Mouse (Mus musculus) hindbrain, embryonic 14.5 days (tissue): ENCODE measurements around the gene Trim40. TPM values are rescaled to one million over a fixed set of nuclear protein-coding genes. Genes with fewer than 3 reads are reported as not detected.

Experiments used
- ATAC-seq: fragments of 200-750 bp; cut with Nextera tagmentation; 2 replicates; pipeline ENCODE4 v1.8.0; 2017; ENCODE audit warnings: moderate number of reproducible peaks, mild to moderate bottlenecking, moderate TSS enrichment, moderate library complexity; ENCODE audit not compliant: low FRiP score
- DNase-seq: peaks from one replicate; pipeline ENCODE4 v3.0.0-alpha.2; 2015; ENCODE audit warnings: low spot score
- H3K27ac ChIP-seq: fragments of 300-500 bp; sonication (generic); 2 replicates; pipeline ENCODE4 v1.5.1; 2014; ENCODE audit warnings: mild to moderate bottlenecking, moderate library complexity
- H3K27me3 ChIP-seq: fragments of 300-500 bp; sonication (generic); 2 replicates; pipeline ENCODE4 v1.6.1; 2014; ENCODE audit warnings: mild to moderate bottlenecking, low read length, mixed read lengths; ENCODE audit not compliant: control insufficient read depth, insufficient read depth
- H3K36me3 ChIP-seq: fragments of 300-500 bp; sonication (generic); replicated peaks from 2 replicates; pipeline ENCODE4 v1.6.1; 2014; ENCODE audit not compliant: control insufficient read depth, insufficient read depth
- H3K4me1 ChIP-seq: fragments of 300-500 bp; sonication (generic); replicated peaks from 2 replicates; pipeline ENCODE4 v1.6.1; 2014; ENCODE audit warnings: antibody characterized with exemption, low read length, mixed read lengths; ENCODE audit not compliant: control insufficient read depth, insufficient read depth
- H3K4me2 ChIP-seq: fragments of 300-500 bp; sonication (generic); replicated peaks from 2 replicates; pipeline ENCODE4 v1.6.1; 2014; ENCODE audit warnings: mild to moderate bottlenecking, moderate library complexity
- H3K4me3 ChIP-seq: fragments of 300-500 bp; sonication (generic); replicated peaks from 2 replicates; pipeline ENCODE4 v1.5.1; 2014; ENCODE audit warnings: mild to moderate bottlenecking, low read length
- H3K9ac ChIP-seq: fragments of 300-500 bp; sonication (generic); 2 replicates; pipeline ENCODE4 v1.6.1; 2014
- H3K9me3 ChIP-seq: fragments of 300-500 bp; sonication (generic); 2 replicates; pipeline ENCODE4 v1.6.1; 2016; ENCODE audit warnings: low read length; ENCODE audit not compliant: control insufficient read depth
- WGBS: fragments of 180-500 bp; shearing (Covaris S2); extraction: QIAGEN DNeasy Blood & Tissue Kit; methylation state at CpG from one replicate; pipeline ENCODE4 v1.1.7; 2014; 5-methylcytosine and 5-hydroxymethylcytosine counted together
- polyA plus RNA-seq: library from polyadenylated mRNA; unstranded; fragments of >200 nt; fragmentation: Nextera tagmentation; extraction: Ambion mirVana; gene quantifications from 2 replicates; pipeline ENCODE4 v1.2.1, GENCODE M21; 2014

Gene Trim40
- polyA plus RNA-seq, 1 experiment from 2014 or later: not detected

- Histone ChIP-seq H3K4me1 (no peaks in the 10 kb centered on the region), H3K9me3 (no peaks in the 10 kb centered on the region), H3K36me3 (no peaks in the 10 kb centered on the region), H3K4me2 (no peak overlapping the region), H3K4me3 (no peak overlapping the region), H3K9ac (no peak overlapping the region), H3K27ac (no peak overlapping the region), H3K27me3 (no peaks in the 10 kb centered on the region; the same call in 1 of the 2 replicates)
- ATAC-seq (no peak), DNase-seq (no peak)
- WGBS: 51% methylated on average over 15 of the region's 15 CpGs
Measured at GRCm38 (mm10) chr17:36920239-36920638, 30.3 kb upstream of the Trim40 start.

DNA sequence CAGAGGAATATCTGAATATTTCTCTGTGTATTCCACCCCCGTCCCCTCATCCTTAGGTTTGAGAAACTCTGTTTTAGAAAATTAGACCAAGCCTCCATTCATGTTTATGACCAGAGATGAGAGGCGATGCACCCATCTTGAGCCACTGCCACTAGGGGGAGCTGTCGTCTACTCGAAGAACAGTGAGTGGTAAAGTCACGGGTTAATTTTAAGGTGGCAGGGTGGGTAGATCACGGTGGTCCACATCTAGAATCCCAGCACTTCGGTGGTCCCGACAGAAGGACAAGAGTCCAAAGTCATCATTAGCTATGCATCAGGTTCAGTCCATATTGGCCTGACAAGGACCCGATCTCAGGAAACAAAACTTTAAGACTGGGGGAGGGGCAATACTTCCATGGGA lies 25.2 kb upstream of the Trim40 start:
- 17% methylated on average over 9 of the region's 9 CpGs for WGBS
- Histone ChIP-seq H3K27ac (no peak overlapping the region), H3K4me3 (no peak overlapping the region), H3K9ac (no peak overlapping the region), H3K9me3 (no peaks in the 10 kb centered on the region), H3K4me1 (no peaks in the 10 kb centered on the region), H3K4me2 (no peak overlapping the region), H3K27me3 (no peaks in the 10 kb centered on the region), H3K36me3 (no peaks in the 10 kb centered on the region)
- ATAC-seq (no peak), DNase-seq (peak; percentile 64)

- H3K4me2 ChIP-seq: no peak overlapping the region
- 13% methylated on average over 2 of the region's 2 CpGs for WGBS
- H3K27ac ChIP-seq: no peak overlapping the region
- H3K27me3 ChIP-seq: no peaks in the 10 kb centered on the region
- DNase-seq (peak; percentile 81), ATAC-seq (no peak)
- H3K9ac ChIP-seq: no peak overlapping the region
- H3K9me3 ChIP-seq: no peaks in the 10 kb centered on the region
- H3K4me3 ChIP-seq: no peak overlapping the region
- H3K4me1 ChIP-seq: no peaks in the 10 kb centered on the region
- H3K36me3 ChIP-seq: no peaks in the 10 kb centered on the region
Measured at GRCm38 (mm10) chr17:36914108-36914507, 24.2 kb upstream of the Trim40 start.

GRCm38 (mm10) chr17:36912031-36912430 lies 22.1 kb upstream of the Trim40 start:
- ATAC-seq: no peak
- Histone ChIP-seq H3K4me1 (no peaks in the 10 kb centered on the region), H3K9ac (no peak overlapping the region), H3K4me3 (no peak overlapping the region), H3K4me2 (no peak overlapping the region), H3K9me3 (no peaks in the 10 kb centered on the region), H3K27me3 (no peaks in the 10 kb centered on the region), H3K27ac (no peak overlapping the region), H3K36me3 (no peaks in the 10 kb centered on the region)
- whole genome bisulfite sequencing: 72% methylated on average over 2 of the region's 2 CpGs
- DNase-seq: no peak

DNA sequence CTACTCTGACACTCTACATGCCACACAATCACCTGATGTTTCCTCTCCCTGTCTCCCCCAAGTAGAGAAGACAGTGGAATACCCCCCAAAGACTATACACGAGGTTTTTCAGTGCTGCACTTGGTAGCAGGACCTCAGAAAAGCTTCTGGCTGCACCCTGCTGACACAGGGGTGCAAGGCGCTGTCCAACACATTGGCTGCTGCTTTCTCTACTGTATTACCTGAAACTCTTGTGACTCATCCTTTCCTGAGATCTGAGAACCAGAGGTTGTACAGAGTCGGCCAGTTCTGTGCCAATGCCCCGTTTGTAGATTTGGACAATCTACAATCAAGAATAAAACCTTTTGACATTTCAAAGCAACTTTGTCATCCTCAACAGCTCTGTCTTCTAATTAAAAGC lies 19.9 kb upstream of the Trim40 start:
- 63% methylated on average over 4 of the region's 4 CpGs for WGBS
- H3K27ac ChIP-seq: no peak overlapping the region
- ATAC-seq (no peak), DNase-seq (no peak)
- no peaks in the 10 kb centered on the region for H3K9me3 ChIP-seq
- H3K9ac ChIP-seq: no peak overlapping the region
- no peaks in the 10 kb centered on the region for H3K4me1 ChIP-seq
- no peaks in the 10 kb centered on the region for H3K36me3 ChIP-seq
- H3K4me3 ChIP-seq: no peak overlapping the region
- H3K27me3 ChIP-seq: no peaks in the 10 kb centered on the region
- H3K4me2 ChIP-seq: no peak overlapping the region

DNA sequence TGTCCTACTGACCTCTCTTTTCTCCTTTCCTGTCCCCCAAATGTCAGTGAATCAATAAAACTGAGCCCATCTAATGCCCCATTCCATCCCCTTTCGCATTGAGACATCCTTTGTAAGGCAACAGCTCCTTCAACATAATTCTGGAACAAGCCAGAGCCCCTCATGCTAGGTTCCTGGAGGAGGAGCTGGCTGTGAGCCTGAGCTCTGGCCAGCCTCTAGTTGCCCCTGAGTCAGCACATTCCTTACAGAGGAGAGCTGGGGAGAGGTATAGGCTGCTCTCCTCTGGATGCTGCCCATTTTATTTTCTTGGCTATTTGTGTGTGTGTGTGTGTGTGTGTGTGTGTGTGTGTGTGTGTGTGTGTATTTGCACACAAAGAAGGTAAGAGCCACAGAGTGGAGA lies 18.3 kb upstream of the Trim40 start:
- H3K4me2 ChIP-seq: no peak overlapping the region
- no peak for DNase-seq
- no peak overlapping the region for H3K4me3 ChIP-seq
- no peaks in the 10 kb centered on the region for H3K4me1 ChIP-seq
- no peak for ATAC-seq
- no peak overlapping the region for H3K27ac ChIP-seq
- 52% methylated on average over 1 of the region's 1 CpGs for WGBS
- no peaks in the 10 kb centered on the region for H3K9me3 ChIP-seq
- no peaks in the 10 kb centered on the region for H3K27me3 ChIP-seq
- H3K9ac ChIP-seq: no peak overlapping the region
- H3K36me3 ChIP-seq: no peaks in the 10 kb centered on the region

DNA sequence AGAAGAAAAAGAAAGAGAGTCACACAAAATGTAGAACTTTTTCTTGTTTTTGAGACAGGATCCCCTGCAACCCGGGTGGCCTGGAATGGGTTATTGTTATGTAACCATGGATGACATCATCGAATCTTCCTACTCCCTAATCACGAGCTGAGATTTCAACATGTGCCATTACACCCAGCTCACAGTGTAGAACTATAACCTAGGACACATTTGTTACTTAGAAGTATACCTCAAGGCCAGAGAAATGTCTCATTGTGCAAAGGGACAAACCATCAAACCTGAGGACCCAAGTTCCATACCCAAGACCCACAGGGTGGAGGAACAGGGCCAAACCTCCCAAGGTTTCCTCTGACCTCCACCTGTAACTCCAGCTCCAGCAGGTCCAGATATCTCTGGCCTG lies 13.7 kb upstream of the Trim40 start:
- no peaks in the 10 kb centered on the region for H3K4me1 ChIP-seq
- WGBS: 79% methylated on average over 3 of the region's 3 CpGs
- H3K36me3 ChIP-seq: no peaks in the 10 kb centered on the region
- no peaks in the 10 kb centered on the region for H3K27me3 ChIP-seq
- no peaks in the 10 kb centered on the region for H3K9me3 ChIP-seq
- no peak overlapping the region for H3K4me3 ChIP-seq
- H3K27ac ChIP-seq: no peak overlapping the region
- DNase-seq (no peak), ATAC-seq (no peak)
- no peak overlapping the region for H3K4me2 ChIP-seq
- no peak overlapping the region for H3K9ac ChIP-seq

DNA sequence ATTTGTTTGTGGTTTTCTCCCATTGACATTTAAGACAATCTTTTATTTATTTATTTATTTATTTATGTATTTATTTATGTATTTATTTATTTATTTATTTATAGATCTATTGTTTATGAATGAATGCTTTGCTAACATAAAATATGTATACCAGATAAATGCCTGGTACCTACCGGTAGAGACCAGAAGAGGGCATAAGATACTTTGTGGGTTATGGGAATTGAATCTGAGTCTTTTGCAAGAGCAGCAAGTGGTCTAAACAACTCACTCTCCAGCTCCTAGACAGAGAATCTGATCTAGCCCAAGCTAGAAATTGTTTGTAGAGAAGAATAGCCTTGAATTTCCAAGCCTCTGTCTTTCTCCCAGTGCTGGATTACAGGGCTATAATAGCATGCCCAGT lies 10.8 kb upstream of the Trim40 start:
- no peak overlapping the region for H3K4me3 ChIP-seq
- H3K4me1 ChIP-seq: no peaks in the 10 kb centered on the region
- no peak overlapping the region for H3K27ac ChIP-seq
- H3K4me2 ChIP-seq: no peak overlapping the region
- ATAC-seq (no peak), DNase-seq (no peak)
- H3K36me3 ChIP-seq: no peaks in the 10 kb centered on the region
- H3K9me3 ChIP-seq: no peaks in the 10 kb centered on the region
- WGBS: 33% methylated on average over 1 of the region's 1 CpGs
- no peak overlapping the region for H3K9ac ChIP-seq
- no peaks in the 10 kb centered on the region for H3K27me3 ChIP-seq

DNA sequence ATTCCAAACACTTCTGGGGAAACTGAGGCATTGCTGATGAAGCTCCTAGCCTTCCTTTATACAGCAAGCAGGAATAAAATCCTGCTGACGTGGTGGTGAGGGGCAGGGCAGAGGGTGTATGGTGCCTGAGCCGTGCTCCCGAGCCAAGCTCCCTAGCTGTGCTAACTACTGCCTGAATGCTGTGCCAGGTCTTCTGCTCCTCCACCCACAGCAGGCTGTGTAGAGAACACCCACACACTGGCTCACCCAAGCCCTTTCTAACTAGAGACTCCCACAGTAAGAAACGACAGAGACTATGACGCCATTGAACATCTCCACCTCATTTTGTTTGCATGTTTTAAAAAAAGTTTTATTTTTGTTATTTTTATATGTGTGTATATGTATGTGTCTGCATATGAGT lies 10.1 kb upstream of the Trim40 start:
- WGBS: 84% methylated on average over 5 of the region's 5 CpGs
- H3K4me1 ChIP-seq: no peaks in the 10 kb centered on the region
- no peaks in the 10 kb centered on the region for H3K27me3 ChIP-seq
- no peak overlapping the region for H3K4me2 ChIP-seq
- H3K9me3 ChIP-seq: no peaks in the 10 kb centered on the region
- no peak overlapping the region for H3K4me3 ChIP-seq
- ATAC-seq (no peak), DNase-seq (no peak)
- no peak overlapping the region for H3K9ac ChIP-seq
- H3K36me3 ChIP-seq: no peaks in the 10 kb centered on the region
- H3K27ac ChIP-seq: no peak overlapping the region

GRCm38 (mm10) chr17:36899376-36899775 lies 9.5 kb upstream of the Trim40 start:
- DNase-seq: no peak
- no peak for ATAC-seq
- Histone ChIP-seq H3K4me3 (no peak overlapping the region), H3K27me3 (no peaks in the 10 kb centered on the region), H3K9ac (no peak overlapping the region), H3K4me2 (no peak overlapping the region), H3K36me3 (no peaks in the 10 kb centered on the region), H3K9me3 (no peaks in the 10 kb centered on the region), H3K27ac (no peak overlapping the region), H3K4me1 (no peaks in the 10 kb centered on the region)
- WGBS: 87% methylated on average over 4 of the region's 4 CpGs
